Mouse (Mus musculus) hindbrain, embryonic 11.5 days (tissue): ENCODE measurements at regions not wholly inside any gene's neighbourhood (a gene's known extent, or its start where the extent isn't known, plus 50 kb on each side); places are given as distances from the start of the nearest gene placed in this dataset.
A peak's percentile ranks its signal among the peaks of the same experiment; 100 is the strongest.

Experiments
- ATAC-seq: fragments of 200-750 bp; cut with Nextera tagmentation; 2 replicates; pipeline ENCODE4 v1.8.0; 2017; ENCODE audit warnings: mild to moderate bottlenecking, moderate TSS enrichment, moderate library complexity; ENCODE audit not compliant: low FRiP score
- DNase-seq: peaks from one replicate; pipeline ENCODE4 v3.0.0-alpha.2; 2015; ENCODE audit warnings: low spot score
- H3K27ac ChIP-seq: fragments of 300-500 bp; sonication (generic); 2 replicates; pipeline ENCODE4 v1.5.1; 2014; ENCODE audit warnings: mild to moderate bottlenecking, low read depth, low read length
- H3K27me3 ChIP-seq: fragments of 300-500 bp; sonication (generic); 2 replicates; pipeline ENCODE4 v1.6.1; 2014; ENCODE audit warnings: mild to moderate bottlenecking, low read length, moderate library complexity, mixed read lengths; ENCODE audit not compliant: control insufficient read depth, insufficient read depth
- H3K36me3 ChIP-seq: fragments of 300-500 bp; sonication (generic); 2 replicates; pipeline ENCODE4 v1.6.1; 2014; ENCODE audit warnings: mild to moderate bottlenecking, low read length, moderate library complexity, mixed read lengths; ENCODE audit not compliant: control insufficient read depth, insufficient read depth
- H3K4me1 ChIP-seq: fragments of 300-500 bp; sonication (generic); replicated peaks from 2 replicates; pipeline ENCODE4 v1.6.1; 2014; ENCODE audit warnings: low read length, mixed read lengths; ENCODE audit not compliant: control insufficient read depth, insufficient read depth
- H3K4me2 ChIP-seq: fragments of 300-500 bp; sonication (generic); replicated peaks from 2 replicates; pipeline ENCODE4 v1.6.1; 2014; ENCODE audit warnings: mild to moderate bottlenecking, low read depth, low read length
- H3K4me3 ChIP-seq: fragments of 300-500 bp; sonication (generic); 2 replicates; pipeline ENCODE4 v1.5.1; 2014; ENCODE audit warnings: low read depth, low read length
- H3K9ac ChIP-seq: fragments of 300-500 bp; sonication (generic); 2 replicates; pipeline ENCODE4 v1.6.1; 2014; ENCODE audit warnings: low read depth, low read length
- H3K9me3 ChIP-seq: fragments of 300-500 bp; sonication (generic); 2 replicates; pipeline ENCODE4 v1.6.1; 2016; ENCODE audit warnings: low read length; ENCODE audit not compliant: control insufficient read depth
- WGBS: fragments of 180-500 bp; shearing (Covaris S2); extraction: QIAGEN DNeasy Blood & Tissue Kit; methylation state at CpG from one replicate; pipeline ENCODE4 v1.1.7; 2014; 5-methylcytosine and 5-hydroxymethylcytosine counted together

DNA sequence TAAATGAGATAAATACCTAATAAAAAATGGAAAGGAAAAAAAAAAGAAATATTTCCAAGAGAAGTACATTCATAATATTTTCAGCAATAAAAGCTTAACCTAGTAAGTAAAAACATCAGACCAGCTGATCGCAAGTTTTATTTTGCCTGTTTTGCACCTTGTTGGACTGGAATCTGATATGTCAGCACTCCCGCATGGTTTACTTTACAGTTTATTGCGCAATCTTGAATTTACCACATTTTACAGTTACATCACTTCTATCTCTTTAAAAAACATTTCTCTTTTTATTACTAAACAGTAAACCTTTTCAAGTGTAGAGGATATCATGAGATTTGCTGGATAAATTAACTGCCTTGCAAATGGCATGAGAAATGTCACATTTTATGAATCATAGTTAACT is 669.1 kb upstream of the Slitrk1 start:
- Histone ChIP-seq H3K36me3 (no peaks in the 10 kb centered on the region), H3K4me3 (no peak overlapping the region), H3K27me3 (no peaks in the 10 kb centered on the region), H3K4me2 (no peak overlapping the region), H3K9me3 (no peaks in the 10 kb centered on the region), H3K27ac (no peak overlapping the region), H3K9ac (no peak overlapping the region), H3K4me1 (no peaks in the 10 kb centered on the region)
- ATAC-seq (no peak), DNase-seq (no peak)
- WGBS, result 96% methylated on average over 3 of the region's 3 CpGs

DNA sequence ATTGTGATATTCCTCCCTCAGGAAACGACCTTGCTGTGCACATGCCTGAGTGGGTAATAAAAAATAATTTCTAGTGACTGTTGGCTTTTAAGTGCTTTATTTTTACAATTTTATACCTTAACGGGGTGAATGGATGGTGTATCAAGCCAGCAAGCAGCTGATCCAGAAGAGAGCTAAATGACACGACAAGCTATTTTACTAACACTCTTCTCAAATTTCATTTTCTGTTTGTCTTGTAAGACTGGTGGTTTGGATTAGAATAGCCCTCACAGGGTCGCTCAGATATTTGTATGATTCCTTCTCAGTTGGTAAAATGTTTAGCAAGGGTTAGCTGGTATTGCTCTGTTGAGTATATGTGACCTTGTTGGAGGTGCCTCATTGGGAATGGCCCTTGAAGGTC is 665.7 kb upstream of the Slitrk1 start:
- H3K4me3 ChIP-seq, result no peak overlapping the region
- WGBS, result 76% methylated on average over 4 of the region's 4 CpGs
- no peaks in the 10 kb centered on the region for H3K4me1 ChIP-seq
- ATAC-seq (no peak), DNase-seq (no peak)
- H3K27ac ChIP-seq, result no peak overlapping the region
- no peak overlapping the region for H3K4me2 ChIP-seq
- H3K27me3 ChIP-seq, result no peaks in the 10 kb centered on the region
- no peak overlapping the region for H3K9ac ChIP-seq
- H3K36me3 ChIP-seq, result no peaks in the 10 kb centered on the region
- H3K9me3 ChIP-seq, result no peaks in the 10 kb centered on the region

DNA sequence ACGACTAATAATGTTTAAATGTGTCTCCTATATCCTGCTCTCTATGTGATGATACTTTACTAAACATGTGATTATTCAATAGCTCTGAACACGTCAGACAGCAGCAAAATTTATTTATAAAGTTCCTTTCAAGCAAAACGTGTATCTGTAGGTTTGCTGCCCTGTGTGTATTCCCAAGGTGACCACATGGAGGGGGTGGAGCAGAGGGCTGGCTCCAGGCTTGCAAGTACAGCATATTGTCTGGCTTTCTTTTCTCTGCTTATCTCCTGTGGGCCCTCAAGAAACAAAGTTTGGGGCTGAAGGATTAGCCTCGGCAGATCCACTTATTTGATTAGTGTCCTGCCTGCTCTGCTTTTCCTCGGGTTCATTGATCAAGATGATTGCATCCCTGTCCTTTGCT is 636.6 kb upstream of the Slitrk1 start:
- WGBS, result 67% methylated on average over 5 of the region's 5 CpGs
- no peaks in the 10 kb centered on the region for H3K36me3 ChIP-seq
- H3K27me3 ChIP-seq, result no peaks in the 10 kb centered on the region
- no peak for DNase-seq
- no peaks in the 10 kb centered on the region for H3K9me3 ChIP-seq
- H3K4me2 ChIP-seq, result no peak overlapping the region
- ATAC-seq, result 0 out of 2 replicates have a peak, but pooled peaks have one; percentile 35
- no peaks in the 10 kb centered on the region for H3K4me1 ChIP-seq
- H3K4me3 ChIP-seq, result no peak overlapping the region
- H3K9ac ChIP-seq, result no peak overlapping the region
- H3K27ac ChIP-seq, result no peak overlapping the region

DNA sequence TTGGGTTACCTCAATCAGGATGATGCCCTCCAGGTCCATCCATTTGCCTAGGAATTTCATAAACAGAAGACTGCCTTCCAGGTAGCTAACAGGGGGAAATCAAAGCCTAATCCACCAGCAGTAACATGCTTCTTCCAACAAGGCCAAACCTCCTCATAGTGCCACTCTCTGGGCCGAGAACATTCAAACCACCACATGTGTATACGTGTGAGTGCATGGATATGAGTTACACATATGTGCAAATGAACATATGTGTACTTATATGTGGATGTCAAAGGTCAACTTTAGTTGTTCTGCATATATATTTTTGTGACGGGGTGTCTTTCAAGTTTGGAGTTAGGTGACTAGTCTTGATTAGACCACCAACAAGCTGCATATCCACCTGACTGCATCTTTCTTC is 601.0 kb upstream of the Slitrk1 start:
- no peak overlapping the region for H3K27ac ChIP-seq
- no peaks in the 10 kb centered on the region for H3K27me3 ChIP-seq
- H3K4me2 ChIP-seq, result no peak overlapping the region
- no peaks in the 10 kb centered on the region for H3K4me1 ChIP-seq
- ATAC-seq (no peak), DNase-seq (no peak)
- H3K36me3 ChIP-seq, result no peaks in the 10 kb centered on the region
- H3K9ac ChIP-seq, result no peak overlapping the region
- no peak overlapping the region for H3K4me3 ChIP-seq
- 94% methylated on average over 3 of the region's 3 CpGs for WGBS
- no peaks in the 10 kb centered on the region for H3K9me3 ChIP-seq
